Mouse (Mus musculus): ENCODE measurements around the gene Ahdc1. TPM values are rescaled to one million over a fixed set of nuclear protein-coding genes. Genes with fewer than 3 reads are reported as not detected.
A peak's percentile ranks its signal among the peaks of the same experiment; 100 is the strongest.

Gene Ahdc1
- polyA plus RNA-seq, 1 experiment: 25.8 TPM

- no peak for DNase-seq
- WGBS: 69% methylated on average over 6 of the region's 6 CpGs
- TF ChIP-seq CTCF (IDR thresholded peaks at IDR 0.05; ENCODE audit: insufficient read depth, low read length): no peak
- TF ChIP-seq POLR2A (IDR thresholded peaks at IDR 0.05; ENCODE audit: borderline replicate concordance, extremely low read depth, low read depth, low read length): no peak
- Histone ChIP-seq H3K4me3 (replicated peaks; ENCODE audit: extremely low read depth, low read depth, low read length) (no peak overlapping the region), H3K4me1 (ENCODE audit: control insufficient read depth, insufficient read depth, low read length) (peaks cover 40% of the 10 kb centered on the region)
Measured at GRCm38 (mm10) chr4:133087177-133087714, 76.2 kb downstream of the Ahdc1 start.

DNA sequence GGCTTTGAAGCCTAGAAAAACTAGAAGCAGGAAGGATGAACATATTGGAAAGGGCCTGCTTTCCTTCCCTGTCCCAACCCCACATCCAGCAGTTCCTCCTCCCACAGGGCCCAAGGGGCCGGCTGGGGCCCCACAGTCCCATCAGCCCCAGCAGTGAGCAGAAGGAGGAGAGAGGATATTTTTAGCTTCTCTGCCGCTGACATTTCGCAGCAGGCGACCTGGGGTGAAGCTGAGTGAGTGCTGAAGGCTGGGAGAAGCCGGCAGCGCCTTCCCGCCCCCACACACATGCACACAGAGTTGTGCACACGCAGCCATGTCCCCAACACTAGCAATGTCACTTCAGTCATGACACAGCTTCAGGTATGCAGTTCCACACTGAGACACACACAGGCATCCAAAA, 76.8 kb downstream of the Ahdc1 start:
- peak; percentile 31 for DNase-seq
- Histone ChIP-seq H3K4me1 (ENCODE audit: control insufficient read depth, insufficient read depth, low read length) (peaks cover 44% of the 10 kb centered on the region), H3K4me3 (replicated peaks; ENCODE audit: extremely low read depth, low read depth, low read length) (no peak overlapping the region)
- TF ChIP-seq POLR2A (IDR thresholded peaks at IDR 0.05; ENCODE audit: borderline replicate concordance, extremely low read depth, low read depth, low read length): peak; percentile 27; the same call in 1 of the 2 replicates
- no peak for TF ChIP-seq CTCF (IDR thresholded peaks at IDR 0.05; ENCODE audit: insufficient read depth, low read length)
- 49% methylated on average over 8 of the region's 8 CpGs for WGBS

- WGBS: 39% methylated on average over 9 of the region's 9 CpGs
- DNase-seq: no peak
- no peak for TF ChIP-seq POLR2A (IDR thresholded peaks at IDR 0.05; ENCODE audit: borderline replicate concordance, extremely low read depth, low read depth, low read length)
- no peak for TF ChIP-seq CTCF (IDR thresholded peaks at IDR 0.05; ENCODE audit: insufficient read depth, low read length)
- H3K4me1 ChIP-seq (ENCODE audit: control insufficient read depth, insufficient read depth, low read length): peaks cover 51% of the 10 kb centered on the region
- no peak overlapping the region for H3K4me3 ChIP-seq (replicated peaks; ENCODE audit: extremely low read depth, low read depth, low read length)
Measured at GRCm38 (mm10) chr4:133089319-133089718, 78.3 kb downstream of the Ahdc1 start.

DNA sequence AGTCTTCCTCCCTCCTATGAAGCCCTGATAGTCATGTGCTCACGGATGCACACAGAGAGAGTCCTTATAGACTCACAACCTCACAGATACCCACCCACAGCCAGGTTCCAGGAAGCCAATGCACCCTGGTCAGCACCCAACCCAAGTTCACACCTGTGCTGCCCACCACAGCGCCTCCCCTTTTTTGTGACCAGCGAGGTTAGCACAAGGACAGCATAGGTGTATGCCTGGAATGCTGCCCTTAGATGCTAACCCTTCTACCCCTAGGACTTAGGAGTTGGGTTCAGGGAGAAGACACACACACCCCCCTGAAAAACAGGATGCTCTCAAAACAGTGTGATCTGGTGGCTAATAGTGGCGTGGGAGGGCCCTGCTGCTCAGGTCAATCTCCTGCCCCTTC, 78.7 kb downstream of the Ahdc1 start:
- Histone ChIP-seq H3K4me3 (replicated peaks; ENCODE audit: extremely low read depth, low read depth, low read length) (no peak overlapping the region), H3K4me1 (ENCODE audit: control insufficient read depth, insufficient read depth, low read length) (peaks cover 49% of the 10 kb centered on the region)
- 82% methylated on average over 4 of the region's 4 CpGs for WGBS
- no peak for DNase-seq
- TF ChIP-seq POLR2A (IDR thresholded peaks at IDR 0.05; ENCODE audit: borderline replicate concordance, extremely low read depth, low read depth, low read length): no peak
- no peak for TF ChIP-seq CTCF (IDR thresholded peaks at IDR 0.05; ENCODE audit: insufficient read depth, low read length)

GRCm38 (mm10) chr4:133090276-133090719, 79.2 kb downstream of the Ahdc1 start:
- Histone ChIP-seq H3K4me1 (ENCODE audit: control insufficient read depth, insufficient read depth, low read length) (peaks cover 49% of the 10 kb centered on the region), H3K4me3 (replicated peaks; ENCODE audit: extremely low read depth, low read depth, low read length) (no peak overlapping the region)
- DNase-seq: no peak
- WGBS: 34% methylated on average over 8 of the region's 8 CpGs
- TF ChIP-seq POLR2A (IDR thresholded peaks at IDR 0.05; ENCODE audit: borderline replicate concordance, extremely low read depth, low read depth, low read length) (no peak), CTCF (IDR thresholded peaks at IDR 0.05; ENCODE audit: insufficient read depth, low read length) (no peak)

GRCm38 (mm10) chr4:133090720-133091458, 79.8 kb downstream of the Ahdc1 start:
- no peak overlapping the region for H3K4me3 ChIP-seq (replicated peaks; ENCODE audit: extremely low read depth, low read depth, low read length)
- no peak for DNase-seq
- H3K4me1 ChIP-seq (ENCODE audit: control insufficient read depth, insufficient read depth, low read length): peaks cover 51% of the 10 kb centered on the region
- 20% methylated on average over 18 of the region's 18 CpGs for WGBS
- TF ChIP-seq CTCF (IDR thresholded peaks at IDR 0.05; ENCODE audit: insufficient read depth, low read length): no peak
- no peak for TF ChIP-seq POLR2A (IDR thresholded peaks at IDR 0.05; ENCODE audit: borderline replicate concordance, extremely low read depth, low read depth, low read length)

DNA sequence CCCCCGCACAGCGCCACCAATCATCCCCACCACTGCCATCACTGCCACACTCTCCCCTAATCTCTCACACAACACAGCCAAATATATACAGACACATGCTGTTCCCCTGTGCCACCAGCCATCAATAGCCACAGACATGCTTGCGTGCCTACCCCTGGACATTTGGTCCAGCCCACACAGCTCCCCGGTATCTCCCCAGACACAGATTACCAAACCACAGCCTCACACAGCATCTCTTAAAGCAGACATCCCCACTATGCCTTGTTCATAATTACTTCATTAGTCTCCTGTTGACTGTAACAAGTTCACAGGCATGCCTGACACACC, 80.4 kb downstream of the Ahdc1 start:
- WGBS: 52% methylated on average over 4 of the region's 4 CpGs
- DNase-seq: no peak
- Histone ChIP-seq H3K4me3 (replicated peaks; ENCODE audit: extremely low read depth, low read depth, low read length) (no peak overlapping the region), H3K4me1 (ENCODE audit: control insufficient read depth, insufficient read depth, low read length) (peaks cover 46% of the 10 kb centered on the region)
- TF ChIP-seq POLR2A (IDR thresholded peaks at IDR 0.05; ENCODE audit: borderline replicate concordance, extremely low read depth, low read depth, low read length) (no peak), CTCF (IDR thresholded peaks at IDR 0.05; ENCODE audit: insufficient read depth, low read length) (no peak)

- peak; percentile 34 for DNase-seq
- WGBS: 3% methylated on average over 18 of the region's 18 CpGs
- H3K4me1 ChIP-seq (ENCODE audit: control insufficient read depth, insufficient read depth, low read length): peaks cover 46% of the 10 kb centered on the region
- TF ChIP-seq POLR2A (IDR thresholded peaks at IDR 0.05; ENCODE audit: borderline replicate concordance, extremely low read depth, low read depth, low read length) (no peak), CTCF (IDR thresholded peaks at IDR 0.05; ENCODE audit: insufficient read depth, low read length) (no peak)
- no peak overlapping the region for H3K4me3 ChIP-seq (replicated peaks; ENCODE audit: extremely low read depth, low read depth, low read length)
Measured at GRCm38 (mm10) chr4:133092453-133092901, 81.4 kb downstream of the Ahdc1 start.

- 80% methylated on average over 6 of the region's 6 CpGs for WGBS
- no peak for TF ChIP-seq CTCF (IDR thresholded peaks at IDR 0.05; ENCODE audit: insufficient read depth, low read length)
- TF ChIP-seq POLR2A (IDR thresholded peaks at IDR 0.05; ENCODE audit: borderline replicate concordance, extremely low read depth, low read depth, low read length): no peak
- no peak overlapping the region for H3K4me3 ChIP-seq (replicated peaks; ENCODE audit: extremely low read depth, low read depth, low read length)
- no peak for DNase-seq
- H3K4me1 ChIP-seq (ENCODE audit: control insufficient read depth, insufficient read depth, low read length): peaks cover 44% of the 10 kb centered on the region
Measured at GRCm38 (mm10) chr4:133093056-133093455, 82.0 kb downstream of the Ahdc1 start.

All from lung, adult 2 months (tissue).